Mouse (Mus musculus) MEL (cell line): ENCODE measurements around the gene Lipc. TPM values are rescaled to one million over a fixed set of nuclear protein-coding genes. Genes with fewer than 3 reads are reported as not detected.

Experiments used
- DNase-seq: peaks from one replicate; pipeline ENCODE4 v3.0.0; 2011; ENCODE audit warnings: low read depth, low spot score
- H3K27ac ChIP-seq: 2 replicates; pipeline ENCODE4 v1.5.1; 2012; ENCODE audit warnings: low read depth, mild to moderate bottlenecking, control low read depth, low read length, moderate library complexity; ENCODE audit not compliant: control insufficient read depth
- H3K27me3 ChIP-seq, 2 experiments: fragments of 150-350 bp in 1 of 2; sonication (generic) in 1 of 2; 2 replicates each; pipeline ENCODE4 v1.6.1; 2012; ENCODE audit warnings: low read length in 2 of 2, mild to moderate bottlenecking in 2 of 2, improper control_type of control experiment in 1 of 2, moderate library complexity in 1 of 2; ENCODE audit not compliant: insufficient read depth in 2 of 2, control insufficient read depth in 1 of 2
- H3K36me3 ChIP-seq, 2 experiments: 2 replicates each; pipeline ENCODE4 v1.6.1; 2012 to 2014; ENCODE audit warnings: low read length in 2 of 2, improper control_type of control experiment in 1 of 2, inconsistent platforms in 1 of 2, mild to moderate bottlenecking in 1 of 2; ENCODE audit not compliant: insufficient read depth in 2 of 2, control insufficient read depth in 1 of 2
- H3K4me1 ChIP-seq, 2 experiments: fragments of 150-350 bp in 1 of 2; sonication (generic) in 1 of 2; 2 replicates each; pipeline ENCODE4 v1.6.1; 2012; ENCODE audit warnings: low read length in 2 of 2, improper control_type of control experiment in 1 of 2, mild to moderate bottlenecking in 1 of 2; ENCODE audit not compliant: insufficient read depth in 2 of 2, control insufficient read depth in 1 of 2
- H3K4me3 ChIP-seq, 2 experiments: fragments of 150-350 bp in 1 of 2; sonication (generic) in 1 of 2; 2 replicates each; pipeline ENCODE4 v1.5.1; 2012; ENCODE audit warnings: low read depth in 2 of 2, low read length in 2 of 2, mild to moderate bottlenecking in 2 of 2, moderate library complexity in 2 of 2, control low read depth in 1 of 2, improper control_type of control experiment in 1 of 2; ENCODE audit not compliant: control insufficient read depth in 1 of 2, insufficient read depth in 1 of 2
- H3K79me2 ChIP-seq: 2 replicates; pipeline ENCODE4 v1.6.1; 2012; ENCODE audit warnings: mild to moderate bottlenecking, low read length, moderate library complexity; ENCODE audit not compliant: control insufficient read depth, poor library complexity, insufficient read depth
- H3K9ac ChIP-seq: 2 replicates; pipeline ENCODE4 v1.6.1; 2012; ENCODE audit warnings: low read depth, mild to moderate bottlenecking, control low read depth, low read length, moderate library complexity; ENCODE audit not compliant: control insufficient read depth, poor library complexity, severe bottlenecking
- H3K9me3 ChIP-seq: fragments of 150-350 bp; sonication (generic); replicated peaks from 2 replicates; pipeline ENCODE4 v1.6.1; 2012; ENCODE audit warnings: mild to moderate bottlenecking, low read length, improper control_type of control experiment, moderate library complexity; ENCODE audit not compliant: insufficient read depth
- CHD2 ChIP-seq: IDR thresholded peaks from 2 replicates; pipeline ENCODE4 v1.6.1; 2011; ENCODE audit warnings: low read length, improper control_type of control experiment
- E2F4 ChIP-seq: IDR thresholded peaks from 2 replicates; pipeline ENCODE4 v1.6.1; 2011; ENCODE audit warnings: low read depth, low read length, improper control_type of control experiment, borderline replicate concordance
- ETS1 ChIP-seq: IDR thresholded peaks from 2 replicates; pipeline ENCODE4 v1.6.1; 2012; ENCODE audit warnings: low read depth, mild to moderate bottlenecking, inconsistent platforms, low read length, improper control_type of control experiment, moderate library complexity
- GABPA ChIP-seq: IDR thresholded peaks from 2 replicates; pipeline ENCODE4 v1.6.1; 2012; ENCODE audit warnings: low read depth, mild to moderate bottlenecking, inconsistent platforms, low read length, improper control_type of control experiment, moderate library complexity
- GATA1 ChIP-seq: IDR thresholded peaks from 2 replicates; pipeline ENCODE4 v1.6.1; 2011; ENCODE audit warnings: low read depth, low read length, improper control_type of control experiment
- JUND ChIP-seq: IDR thresholded peaks from 2 replicates; pipeline ENCODE4 v1.6.1; 2011; ENCODE audit warnings: low read depth, mild to moderate bottlenecking, improper control_type of control experiment, low read length
- MAFK ChIP-seq: IDR thresholded peaks from 2 replicates; pipeline ENCODE4 v1.6.1; 2011; ENCODE audit warnings: low read depth, mild to moderate bottlenecking, low read length, improper control_type of control experiment, borderline replicate concordance
- MAX ChIP-seq: IDR thresholded peaks from 2 replicates; pipeline ENCODE4 v1.6.1; 2011; ENCODE audit warnings: low read length, improper control_type of control experiment
- MEF2A ChIP-seq: IDR thresholded peaks from 2 replicates; pipeline ENCODE4 v1.6.1; 2014; ENCODE audit warnings: low read depth, mild to moderate bottlenecking, inconsistent platforms, low read length, improper control_type of control experiment; ENCODE audit not compliant: poor library complexity, insufficient replicate concordance, severe bottlenecking; ENCODE audit errors: extremely low read depth
- MYB ChIP-seq: IDR thresholded peaks from 2 replicates; pipeline ENCODE4 v1.6.1; 2011; ENCODE audit warnings: mild to moderate bottlenecking, low read depth, low read length, improper control_type of control experiment
- MYC ChIP-seq: IDR thresholded peaks from 2 replicates; pipeline ENCODE4 v1.6.1; 2011; ENCODE audit warnings: low read depth, mild to moderate bottlenecking, low read length, improper control_type of control experiment, moderate library complexity
- NRF1 ChIP-seq: IDR thresholded peaks from 2 replicates; pipeline ENCODE4 v1.6.1; 2014; ENCODE audit warnings: low read depth, mild to moderate bottlenecking, inconsistent platforms, low read length, improper control_type of control experiment, moderate library complexity; ENCODE audit not compliant: poor library complexity, insufficient read depth, severe bottlenecking
- RAD21 ChIP-seq: IDR thresholded peaks from 2 replicates; pipeline ENCODE4 v1.6.1; 2011; ENCODE audit warnings: mild to moderate bottlenecking, low read depth, low read length, improper control_type of control experiment
- SIN3A ChIP-seq: IDR thresholded peaks from 2 replicates; pipeline ENCODE4 v1.6.1; 2012; ENCODE audit warnings: low read length, improper control_type of control experiment, inconsistent platforms
- SMC3 ChIP-seq: IDR thresholded peaks from 2 replicates; pipeline ENCODE4 v1.6.1; 2011; ENCODE audit warnings: low read depth, low read length, improper control_type of control experiment
- TAL1 ChIP-seq: IDR thresholded peaks from 2 replicates; pipeline ENCODE4 v1.6.1; 2012; ENCODE audit warnings: mild to moderate bottlenecking, inconsistent platforms, low read length, moderate library complexity, mixed read lengths
- TBP ChIP-seq: IDR thresholded peaks from 2 replicates; pipeline ENCODE4 v1.8.0; 2011; ENCODE audit warnings: low read depth, low read length, improper control_type of control experiment
- TCF12 ChIP-seq: IDR thresholded peaks from 2 replicates; pipeline ENCODE4 v1.6.1; 2014; ENCODE audit warnings: low read depth, mild to moderate bottlenecking, inconsistent platforms, low read length, improper control_type of control experiment, moderate library complexity
- UBTF ChIP-seq: IDR thresholded peaks from 2 replicates; pipeline ENCODE4 v1.6.1; 2012; ENCODE audit warnings: low read depth, mild to moderate bottlenecking, inconsistent platforms, low read length, improper control_type of control experiment, moderate library complexity, borderline replicate concordance; ENCODE audit not compliant: insufficient read depth
- USF1 ChIP-seq: IDR thresholded peaks from 2 replicates; pipeline ENCODE4 v1.6.1; 2014; ENCODE audit warnings: low read depth, mild to moderate bottlenecking, inconsistent platforms, low read length, improper control_type of control experiment, moderate library complexity
- ZC3H11A ChIP-seq: IDR thresholded peaks from 2 replicates; pipeline ENCODE4 v1.6.1; 2012; ENCODE audit warnings: low read depth, mild to moderate bottlenecking, inconsistent platforms, low read length, improper control_type of control experiment
- ZKSCAN1 ChIP-seq: IDR thresholded peaks from 2 replicates; pipeline ENCODE4 v1.6.1; 2012; ENCODE audit warnings: low read depth, mild to moderate bottlenecking, inconsistent platforms, low read length, improper control_type of control experiment, moderate library complexity
- ZMIZ1 ChIP-seq: IDR thresholded peaks from 2 replicates; pipeline ENCODE4 v1.6.1; 2012; ENCODE audit warnings: low read depth, mild to moderate bottlenecking, inconsistent platforms, low read length, improper control_type of control experiment, moderate library complexity
- polyA plus RNA-seq, 2 experiments: library from polyadenylated mRNA; stranded (reverse) in 1 of 2; unstranded in 1 of 2; fragments of >175 nt in 1 of 2; fragments of >200 nt in 1 of 2; gene quantifications; 2 replicates each; pipeline versions ENCODE4 v1.2.1 to v1.2.4; 2012; ENCODE audit warnings: low replicate concordance in 2 of 2, low read depth in 1 of 2; ENCODE audit not compliant: insufficient read length in 2 of 2, insufficient read depth in 1 of 2, missing spikeins in 1 of 2
- total RNA-seq: library from RNA; depleted of rRNA; stranded (reverse); fragments of 300-350 nt; gene quantifications from 2 replicates; pipeline ENCODE4 v1.2.3, GENCODE M21; 2012

Gene Lipc
- total and polyA plus RNA-seq, 3 experiments = 0.07 TPM; not detected in 2

DNA sequence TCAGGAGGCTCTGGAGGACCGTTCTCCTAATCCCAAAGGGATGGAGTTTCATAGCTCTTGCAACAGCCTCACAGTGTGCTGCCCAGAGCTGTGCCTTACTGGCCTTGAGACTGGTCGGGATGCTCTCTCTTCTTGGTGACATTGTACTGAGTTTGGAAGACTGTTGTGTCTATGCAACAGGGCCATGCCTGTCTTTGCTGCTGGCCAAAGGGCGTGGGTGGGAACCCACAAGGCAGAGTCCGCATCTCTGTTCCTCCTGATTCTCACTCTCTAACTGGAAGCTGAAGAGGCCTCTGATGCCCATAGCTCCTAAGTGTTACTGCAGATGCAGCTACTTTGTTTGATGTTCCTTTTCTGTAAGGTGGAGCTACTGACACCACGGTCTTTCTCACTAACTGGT, 39.4 kb upstream of the Lipc start:
- Histone ChIP-seq H3K27ac (no peak overlapping the region), H3K36me3 (no peaks in the 10 kb centered on the region), H3K4me1 (no peaks in the 10 kb centered on the region), H3K27me3 (peaks cover 2 to 9% of the 10 kb centered on the region in 2 experiments; a peak in 3 of 4 replicates), H3K4me3 (no peak overlapping the region), H3K79me2 (no peaks in the 10 kb centered on the region), H3K9ac (no peak overlapping the region), H3K9me3 (no peaks in the 10 kb centered on the region)
- DNase-seq = no peak
- no peak for TF ChIP-seq ZKSCAN1
- no peak for TF ChIP-seq ETS1
- TF ChIP-seq GABPA = no peak
- TF ChIP-seq CHD2 = no peak
- no peak for TF ChIP-seq ZMIZ1
- no peak for TF ChIP-seq TCF12
- no peak for TF ChIP-seq GATA1
- no peak for TF ChIP-seq USF1
- no peak for TF ChIP-seq NRF1
- no peak for TF ChIP-seq MEF2A
- no peak for TF ChIP-seq JUND
- no peak for TF ChIP-seq TAL1
- TF ChIP-seq, all 39 proteins: peak for 0

DNA sequence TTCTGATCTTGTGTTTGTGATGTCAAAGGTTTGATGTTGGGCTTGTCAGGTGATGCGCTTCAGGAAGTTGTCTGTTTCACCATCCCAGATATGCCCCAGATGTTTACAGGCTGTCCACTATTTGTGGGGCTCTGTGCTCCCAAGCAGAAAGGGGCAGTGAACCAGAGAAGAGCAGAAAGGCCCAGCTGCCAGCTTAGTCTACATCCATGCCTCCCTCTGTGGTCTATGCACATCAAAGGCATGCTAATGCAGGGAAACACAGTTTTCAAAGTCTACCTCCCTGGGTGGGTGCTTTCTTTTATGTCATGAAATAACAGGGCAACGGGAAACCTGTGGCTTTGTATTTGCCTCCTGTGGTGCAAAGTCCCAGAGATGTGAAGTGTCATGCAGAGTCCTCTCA, 35.2 kb upstream of the Lipc start:
- Histone ChIP-seq H3K9ac (no peak overlapping the region), H3K27me3 (peaks cover 2 to 4% of the 10 kb centered on the region in 2 experiments; a peak in 3 of 4 replicates), H3K79me2 (no peaks in the 10 kb centered on the region), H3K4me3 (no peak overlapping the region), H3K27ac (no peak overlapping the region)
- no peak for DNase-seq
- TF ChIP-seq MYC (no peak), TCF12 (no peak), UBTF (no peak), RAD21 (no peak), E2F4 (no peak), SMC3 (no peak), MEF2A (no peak), MYB (no peak), GABPA (no peak), SIN3A (no peak), CHD2 (no peak), MAFK (no peak), ZC3H11A (no peak), MAX (no peak), TBP (no peak), JUND (no peak)
- TF ChIP-seq, all 39 proteins: peak for 0
- H3K9me3 ChIP-seq = no peaks in the 10 kb centered on the region
- H3K4me1 ChIP-seq = no peaks in the 10 kb centered on the region
- H3K36me3 ChIP-seq = no peaks in the 10 kb centered on the region
